Mouse (Mus musculus) ovary, postnatal 14 days (tissue): ENCODE results near the gene Sowahb.

Source experiments
- DNase-seq: peaks from one replicate; pipeline ENCODE4 v3.0.0; 2022; ENCODE audit warnings: low spot score

Sowahb gene

DNA sequence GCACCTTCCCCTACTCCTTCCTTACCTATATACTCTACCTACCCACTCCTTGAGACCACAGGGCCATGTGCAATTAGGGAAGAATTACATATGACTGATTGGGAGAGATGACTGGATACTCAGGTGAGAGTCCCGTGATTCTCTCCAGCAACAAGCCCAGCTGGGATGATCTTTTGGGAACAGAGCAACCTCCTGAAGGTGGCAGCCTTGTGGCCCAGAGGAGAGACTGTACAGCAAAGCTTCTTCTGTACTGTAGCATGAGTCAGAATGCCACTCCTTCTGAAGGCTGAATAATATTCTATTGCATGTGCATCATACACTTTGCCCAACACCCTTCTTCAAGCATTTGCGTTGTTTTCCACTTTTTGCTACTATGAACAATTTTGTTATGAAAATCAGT, 42.2 kb downstream of the Sowahb start:
- DNase-seq, result no peak

GRCm38 (mm10) chr5:93000774-93001757, 43.8 kb downstream of the Sowahb start:
- no peak for DNase-seq

DNA sequence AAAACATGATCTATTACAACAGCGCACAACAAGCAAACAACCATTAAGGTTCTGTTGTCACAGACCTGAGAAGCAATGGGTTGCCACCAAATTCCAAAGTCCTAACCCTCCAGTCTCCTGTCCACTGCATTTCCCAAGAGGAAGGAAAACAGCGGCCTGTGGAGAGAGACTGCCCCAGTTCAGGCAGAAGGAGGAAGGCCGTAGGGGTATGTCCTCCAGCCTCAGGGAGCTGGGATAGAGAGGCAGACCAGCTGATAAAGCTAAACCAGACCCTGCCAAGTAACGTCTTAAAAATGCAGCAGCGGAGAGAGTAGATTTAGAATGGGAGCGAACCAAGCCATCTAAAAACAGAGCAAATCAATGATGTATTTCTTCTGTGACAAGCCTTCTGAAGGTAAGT, 44.8 kb downstream of the Sowahb start:
- DNase-seq, result no peak

DNA sequence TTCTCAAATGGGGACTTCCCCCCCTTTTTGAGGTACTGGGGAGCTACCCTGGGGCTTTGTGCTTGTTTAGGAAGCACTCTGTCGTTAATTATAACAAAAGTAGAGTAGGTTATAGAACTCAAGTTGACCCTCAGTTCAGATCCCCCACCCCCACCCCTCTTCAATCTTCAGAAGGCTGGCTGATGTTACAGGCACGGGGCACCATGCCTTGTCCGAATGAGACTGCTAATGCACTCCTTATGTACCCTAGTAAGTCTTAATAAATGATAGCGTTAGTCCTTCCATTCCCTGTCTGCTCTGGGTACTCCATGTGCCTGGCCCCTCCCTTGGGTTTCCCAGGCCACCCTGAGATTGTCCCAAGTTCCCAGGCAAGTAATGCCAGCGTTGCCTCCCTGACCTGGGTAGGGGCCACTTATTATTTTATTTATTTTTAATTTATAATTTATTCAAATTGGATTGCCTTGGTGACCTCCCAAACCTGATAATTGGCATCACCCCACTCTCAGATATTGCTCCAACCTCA, 46.3 kb downstream of the Sowahb start:
- no peak for DNase-seq

DNA sequence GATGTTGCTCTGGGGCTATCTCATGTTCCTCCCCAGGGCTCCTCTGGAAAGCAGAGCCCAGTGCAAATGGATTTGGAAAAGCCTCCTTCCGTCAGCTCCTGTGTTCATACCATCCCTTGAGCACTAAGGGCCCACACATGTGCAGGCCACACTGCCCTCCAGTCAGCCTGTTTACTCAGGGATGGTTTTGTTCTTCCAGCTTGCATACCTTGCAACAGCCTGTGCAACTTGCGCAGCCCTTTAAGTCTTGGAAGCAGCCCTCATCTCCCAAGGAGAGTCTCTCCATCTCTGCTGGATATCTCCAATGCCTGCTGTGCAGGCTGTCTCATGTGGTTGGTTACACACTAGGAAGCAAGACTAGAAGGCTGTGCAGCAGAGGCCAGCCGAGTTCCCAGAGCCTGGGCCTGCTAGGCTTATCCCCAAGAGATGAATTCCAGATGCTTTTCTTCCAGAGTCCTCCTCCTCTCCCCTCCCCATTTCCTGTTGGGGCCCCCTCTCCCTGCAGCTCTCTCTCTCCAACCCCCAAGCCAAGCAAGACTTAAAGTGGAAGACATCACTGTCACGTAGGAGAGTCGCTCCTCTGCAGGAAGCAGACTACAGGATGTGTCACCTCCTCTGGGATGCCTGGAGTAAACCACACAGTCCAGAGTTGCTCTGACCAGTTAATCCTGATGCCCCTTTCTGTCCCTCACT, 47.2 kb downstream of the Sowahb start:
- no peak for DNase-seq

- no peak for DNase-seq
Observed at GRCm38 (mm10) chr5:92994861-92995260, 50.0 kb downstream of the Sowahb start.

- DNase-seq, result no peak
Observed at GRCm38 (mm10) chr5:92994309-92994708, 50.5 kb downstream of the Sowahb start.

DNA sequence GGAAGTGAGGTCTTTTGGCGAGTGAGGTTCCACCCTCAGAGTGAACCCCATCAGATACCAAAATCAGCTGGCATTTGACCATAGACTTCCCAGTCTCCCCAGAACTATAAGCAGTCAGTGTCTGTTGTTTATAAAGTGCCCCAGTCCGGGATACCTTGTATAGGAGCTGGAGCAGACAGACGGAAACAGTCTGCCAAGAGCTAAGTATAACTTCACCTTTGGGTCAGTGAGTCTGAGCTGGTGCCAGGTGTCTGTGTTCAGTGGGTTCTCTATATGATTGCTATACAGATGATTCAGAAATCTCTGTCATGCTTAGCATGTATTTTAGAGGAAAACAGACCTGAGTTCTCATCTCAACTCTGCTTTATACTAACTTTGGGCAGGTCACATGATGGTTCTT, 52.7 kb downstream of the Sowahb start:
- DNase-seq, result no peak
